Comparison of ENCODE assay signal across 10 mouse cellular contexts in the genomic region with DNA sequence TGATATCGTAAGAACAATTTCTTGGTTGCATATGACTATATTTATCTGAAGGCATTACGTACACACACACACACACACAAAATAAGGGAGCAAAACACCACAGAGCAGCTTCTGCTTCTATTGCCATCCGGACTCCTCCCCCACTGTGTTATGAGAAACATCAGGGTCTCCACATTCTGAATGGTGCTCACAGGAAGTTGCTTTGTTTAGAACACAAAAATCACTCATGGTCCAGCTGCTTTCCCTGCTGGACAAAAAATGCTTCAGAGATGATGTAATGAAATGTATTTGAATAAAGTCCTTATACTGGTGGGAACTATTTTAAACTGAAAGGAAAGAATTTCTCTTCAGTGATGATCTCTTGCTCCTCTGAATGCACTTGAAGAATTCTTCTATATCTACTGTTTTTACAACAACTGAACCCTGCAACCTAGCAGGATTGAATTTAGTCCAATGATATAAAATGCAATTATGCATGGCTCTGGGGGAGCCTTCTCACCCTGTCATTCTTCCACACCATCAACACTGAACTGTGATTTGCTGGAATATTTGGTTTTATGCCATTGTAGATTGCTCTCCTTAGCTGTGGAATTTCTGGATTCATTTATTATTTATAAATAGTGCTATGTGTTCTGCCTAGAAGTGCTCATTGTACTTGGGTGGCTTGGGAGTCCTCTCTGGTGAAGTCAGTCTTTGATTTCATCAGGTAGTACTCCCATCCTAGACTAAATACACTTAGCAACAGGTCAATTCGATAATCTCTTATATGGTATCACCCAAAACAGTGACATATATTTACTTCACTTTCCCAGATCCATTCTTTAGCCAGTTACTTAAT.
A peak's percentile ranks its signal among the peaks of the same experiment; 100 is the strongest.
DNase-seq lines count a peak whose midpoint lies in the region; ATAC-seq and TF ChIP-seq lines count a peak whose summit lies in the region.
"Had no signal": no experiment of that assay in that cellular context is flagged by ENCODE, and none has a peak within 500 bp of the region (broad histone marks: within the 10 kb centered on the region; RNA-seq: fewer than 3 reads in every experiment).

No protein-coding gene starts in this region.

- TF ChIP-seq CTCF in lung, postnatal 0 days (IDR thresholded peaks at IDR 0.05) = 0 out of 2 replicates have a peak, but pooled peaks have one; percentile 11

- ATAC-seq in embryonic facial prominence, embryonic 11.5 days (replicated peaks; ENCODE audit: insufficient number of reproducible peaks, low FRiP score, low TSS enrichment, low read depth) = peak; percentile 84; the same call in 1 of the 2 replicates
- ATAC-seq in lung, postnatal 0 days = peak; percentile 77

- no peak overlapping the region for H3K4me3 ChIP-seq in embryonic facial prominence, embryonic 11.5 days (ENCODE audit: low read depth, low read length)
- no peak overlapping the region for H3K4me3 ChIP-seq in embryonic facial prominence, embryonic 10.5 days
- H3K4me3 ChIP-seq in lung, postnatal 0 days (ENCODE audit: low read depth, low read length) = no peak overlapping the region
- H3K4me3 ChIP-seq: erythroblast, embryonic 14.5 days; left cerebral cortex, adult 2 months had no signal

- peak; percentile 52 for DNase-seq in embryonic facial prominence, embryonic 11.5 days (ENCODE audit: low spot score)
- no peak for DNase-seq in embryonic facial prominence, embryonic 10.5 days (ENCODE audit: low spot score)
- DNase-seq in ovary, adult 18-20 months (ENCODE audit: low spot score) = peak; percentile 2
- DNase-seq in ovary, postnatal 14 days (ENCODE audit: low spot score) = no peak
- DNase-seq in lung, postnatal 0 days (ENCODE audit: low spot score) = peak; percentile 64
- no peak for DNase-seq in thymus, postnatal 36 days
- DNase-seq in yolk sac, embryonic 10.5 days (ENCODE audit: low spot score) = no peak
- no peak for DNase-seq in adrenal gland, postnatal 25 days

- 73% methylated on average over 4 of the region's 4 CpGs for WGBS in embryonic facial prominence, embryonic 11.5 days
- 81% methylated on average over 4 of the region's 4 CpGs for WGBS in embryonic facial prominence, embryonic 10.5 days
- 51% methylated on average over 4 of the region's 4 CpGs for WGBS in lung, postnatal 0 days

- H3K36me3 ChIP-seq in embryonic facial prominence, embryonic 11.5 days (replicated peaks; ENCODE audit: control insufficient read depth, insufficient read depth, low read depth, low read length) = no peaks in the 10 kb centered on the region
- H3K36me3 ChIP-seq in embryonic facial prominence, embryonic 10.5 days (replicated peaks) = no peaks in the 10 kb centered on the region
- no peaks in the 10 kb centered on the region for H3K36me3 ChIP-seq in lung, postnatal 0 days (ENCODE audit: insufficient read depth, low read length)

- no peaks in the 10 kb centered on the region for H3K4me1 ChIP-seq in embryonic facial prominence, embryonic 11.5 days (ENCODE audit: control insufficient read depth, insufficient read depth, low read length)
- peaks cover 6% of the 10 kb centered on the region; the same call in 1 of the 2 replicates for H3K4me1 ChIP-seq in embryonic facial prominence, embryonic 10.5 days
- no peaks in the 10 kb centered on the region for H3K4me1 ChIP-seq in lung, postnatal 0 days (ENCODE audit: insufficient read depth, low read depth, low read length)

- H3K9me3 ChIP-seq in embryonic facial prominence, embryonic 11.5 days (replicated peaks; ENCODE audit: control insufficient read depth, low read length) = no peaks in the 10 kb centered on the region
- H3K9me3 ChIP-seq in embryonic facial prominence, embryonic 10.5 days = no peaks in the 10 kb centered on the region
- H3K9me3 ChIP-seq in lung, postnatal 0 days (ENCODE audit: low read length) = no peaks in the 10 kb centered on the region

- H3K27ac ChIP-seq in embryonic facial prominence, embryonic 11.5 days (replicated peaks; ENCODE audit: low read depth, low read length) = no peak overlapping the region
- no peak overlapping the region; the same call in 1 of the 2 replicates for H3K27ac ChIP-seq in embryonic facial prominence, embryonic 10.5 days (replicated peaks)
- H3K27ac ChIP-seq in lung, postnatal 0 days (ENCODE audit: low read length) = no peak overlapping the region
- H3K27ac ChIP-seq: left cerebral cortex, adult 2 months had no signal

- H3K9ac ChIP-seq in embryonic facial prominence, embryonic 11.5 days (replicated peaks; ENCODE audit: low read length) = no peak overlapping the region
- H3K9ac ChIP-seq in lung, postnatal 0 days (replicated peaks; ENCODE audit: low read depth) = no peak overlapping the region

- H3K4me2 ChIP-seq in embryonic facial prominence, embryonic 11.5 days (ENCODE audit: low read depth, low read length) = no peak overlapping the region
- no peak overlapping the region for H3K4me2 ChIP-seq in lung, postnatal 0 days (replicated peaks; ENCODE audit: low read depth, low read length)

- TF ChIP-seq EP300 in lung, postnatal 0 days (IDR thresholded peaks at IDR 0.05) = 0 out of 2 replicates have a peak, but pooled peaks have one; percentile 23

- H3K27me3 ChIP-seq in embryonic facial prominence, embryonic 11.5 days (ENCODE audit: control insufficient read depth, insufficient read depth, low read length) = no peaks in the 10 kb centered on the region
- H3K27me3 ChIP-seq in embryonic facial prominence, embryonic 10.5 days (replicated peaks; ENCODE audit: low read depth, poor library complexity, severe bottlenecking) = no peaks in the 10 kb centered on the region
- H3K27me3 ChIP-seq in lung, postnatal 0 days (replicated peaks; ENCODE audit: insufficient read depth, low read length) = no peaks in the 10 kb centered on the region

Comparison
In these comparisons a context has a peak if more than half of its experiments do, and no peak if none do; other contexts are left out.
1. DNase-seq: peak in embryonic facial prominence, embryonic 11.5 days (single experiment), ovary, adult 18-20 months (single experiment) and lung, postnatal 0 days (single experiment); none in embryonic facial prominence, embryonic 10.5 days (single experiment), ovary, postnatal 14 days (single experiment), thymus, postnatal 36 days (0 of 2), yolk sac, embryonic 10.5 days (single experiment) and adrenal gland, postnatal 25 days (single experiment).